Mouse (Mus musculus): ENCODE measurements at regions not wholly inside any gene's neighbourhood (a gene's known extent, or its start where the extent isn't known, plus 50 kb on each side); places are given as distances from the start of the nearest gene placed in this dataset.

- H3K4me3 ChIP-seq = no peak overlapping the region
- WGBS = 86% methylated on average over 3 of the region's 3 CpGs
Observed at GRCm38 (mm10) chr13:30041501-30042295, 55.8 kb upstream of the E2f3 start.

DNA sequence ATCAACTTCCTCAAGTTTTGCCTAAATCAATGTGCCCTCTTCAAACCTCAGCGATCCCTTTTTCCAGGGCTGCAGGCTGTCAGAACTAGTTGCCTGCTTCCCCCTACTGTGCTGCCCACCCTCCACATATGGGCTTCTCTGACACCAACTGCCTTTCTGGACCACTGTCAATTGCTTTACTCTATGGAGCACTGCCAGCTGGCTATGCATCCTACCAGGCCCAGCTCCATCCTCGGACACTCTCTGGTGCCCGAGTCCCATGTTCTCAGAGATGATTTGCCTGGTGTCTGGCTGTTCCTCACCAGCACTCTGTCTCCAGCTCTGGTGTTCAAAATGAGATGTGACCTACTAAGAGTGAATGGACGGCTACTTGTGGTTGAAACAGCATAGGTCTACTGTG, 54.4 kb upstream of the E2f3 start:
- no peaks in the 10 kb centered on the region for H3K9me3 ChIP-seq
- no peaks in the 10 kb centered on the region for H3K27me3 ChIP-seq (replicated peaks)
- no peaks in the 10 kb centered on the region for H3K36me3 ChIP-seq
- peaks cover 13% of the 10 kb centered on the region for H3K4me1 ChIP-seq
- 75% methylated on average over 4 of the region's 4 CpGs for WGBS
- no peak overlapping the region for H3K4me2 ChIP-seq
- ATAC-seq (ENCODE audit: extremely low read depth, insufficient number of reproducible peaks, low FRiP score, low TSS enrichment) = no peak; the same call in 1 of the 2 replicates
- no peak overlapping the region for H3K9ac ChIP-seq
- no peak overlapping the region for H3K27ac ChIP-seq (replicated peaks)
- H3K4me3 ChIP-seq = no peak overlapping the region

More at GRCm38 (mm10) chr13:30041501-30042295, 55.8 kb upstream of the E2f3 start:
- no peak overlapping the region for H3K4me2 ChIP-seq
- H3K36me3 ChIP-seq = no peaks in the 10 kb centered on the region
- no peak for ATAC-seq (ENCODE audit: extremely low read depth, insufficient number of reproducible peaks, low FRiP score, low TSS enrichment)
- H3K27me3 ChIP-seq (replicated peaks) = no peaks in the 10 kb centered on the region
- no peaks in the 10 kb centered on the region for H3K9me3 ChIP-seq
- H3K9ac ChIP-seq = no peak overlapping the region
- H3K4me1 ChIP-seq = peaks cover 13% of the 10 kb centered on the region
- H3K27ac ChIP-seq (replicated peaks) = no peak overlapping the region

DNA sequence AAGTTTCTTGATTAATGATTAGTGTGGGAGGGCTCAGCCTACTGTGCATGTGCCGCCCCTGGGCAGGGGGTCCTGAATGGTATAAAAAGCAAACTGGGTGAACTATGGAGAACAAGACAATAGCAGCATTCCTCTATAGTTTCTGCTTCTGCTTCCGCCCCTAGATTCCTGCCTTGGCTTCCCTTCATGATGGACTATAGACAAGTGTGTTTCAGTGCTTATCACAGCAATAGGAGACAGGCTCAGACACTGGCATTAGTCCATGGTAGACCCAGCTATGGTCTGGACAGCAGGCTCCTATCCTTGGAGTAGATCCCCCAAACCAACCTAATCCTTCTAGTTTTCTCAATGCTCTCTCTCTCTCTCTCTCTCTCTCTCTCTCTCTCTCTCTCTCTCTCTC, 53.9 kb upstream of the E2f3 start:
- WGBS = 73% methylated on average over 2 of the region's 2 CpGs
- no peak overlapping the region for H3K4me3 ChIP-seq
- H3K27ac ChIP-seq (replicated peaks) = no peak overlapping the region
- no peak for ATAC-seq (ENCODE audit: extremely low read depth, insufficient number of reproducible peaks, low FRiP score, low TSS enrichment)
- H3K4me1 ChIP-seq = peaks cover 13% of the 10 kb centered on the region
- no peaks in the 10 kb centered on the region for H3K9me3 ChIP-seq
- H3K27me3 ChIP-seq (replicated peaks) = no peaks in the 10 kb centered on the region
- no peaks in the 10 kb centered on the region for H3K36me3 ChIP-seq
- no peak overlapping the region for H3K4me2 ChIP-seq
- H3K9ac ChIP-seq = no peak overlapping the region

GRCm38 (mm10) chr13:30036561-30036960, 50.7 kb upstream of the E2f3 start:
- Histone ChIP-seq H3K4me3 (no peak overlapping the region), H3K9ac (no peak overlapping the region), H3K4me1 (peaks cover 8% of the 10 kb centered on the region), H3K27me3 (replicated peaks) (no peaks in the 10 kb centered on the region), H3K4me2 (no peak overlapping the region), H3K27ac (replicated peaks) (no peak overlapping the region), H3K36me3 (no peaks in the 10 kb centered on the region), H3K9me3 (no peaks in the 10 kb centered on the region)
- ATAC-seq (ENCODE audit: extremely low read depth, insufficient number of reproducible peaks, low FRiP score, low TSS enrichment) = no peak
- 44% methylated on average over 8 of the region's 8 CpGs for WGBS

DNA sequence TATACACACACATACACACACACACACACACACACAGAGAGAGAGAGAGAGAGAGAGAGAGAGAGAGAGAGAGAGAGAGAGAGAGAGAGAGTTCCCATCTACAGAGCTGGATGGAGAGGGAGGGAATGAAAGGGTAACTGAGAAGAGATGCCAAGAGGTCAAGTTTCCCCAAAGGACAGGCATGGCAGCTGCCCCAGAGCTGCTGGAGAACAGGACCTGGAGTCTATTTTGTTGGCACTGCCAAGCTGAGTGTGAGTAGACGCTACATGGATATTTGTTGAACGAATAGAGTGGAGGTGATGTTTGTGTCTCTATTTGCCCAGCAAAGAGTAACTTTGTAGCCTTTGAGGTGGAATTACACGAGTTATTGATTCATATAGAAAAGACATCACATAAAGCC, 50.2 kb upstream of the E2f3 start:
- H3K9me3 ChIP-seq = no peaks in the 10 kb centered on the region
- ATAC-seq (ENCODE audit: extremely low read depth, insufficient number of reproducible peaks, low FRiP score, low TSS enrichment) = no peak
- H3K9ac ChIP-seq = no peak overlapping the region
- no peaks in the 10 kb centered on the region for H3K27me3 ChIP-seq (replicated peaks)
- H3K4me2 ChIP-seq = no peak overlapping the region
- no peak overlapping the region for H3K4me3 ChIP-seq
- WGBS = 83% methylated on average over 3 of the region's 3 CpGs
- H3K36me3 ChIP-seq = no peaks in the 10 kb centered on the region
- H3K4me1 ChIP-seq = peaks cover 10% of the 10 kb centered on the region
- no peak overlapping the region for H3K27ac ChIP-seq (replicated peaks)

Measured in heart, embryonic 13.5 days (tissue).